Mouse (Mus musculus): ENCODE measurements around the gene Nup214. TPM values are rescaled to one million over a fixed set of nuclear protein-coding genes. Genes with fewer than 3 reads are reported as not detected.
"Not testable (repeated sequence)": the region's sequence is repeated elsewhere in the genome, so short reads cannot be mapped to it uniquely, and the experiment has no call there.

Nup214 gene
- polyA plus RNA-seq, 1 experiment from 2014 or later = 110 TPM

DNA sequence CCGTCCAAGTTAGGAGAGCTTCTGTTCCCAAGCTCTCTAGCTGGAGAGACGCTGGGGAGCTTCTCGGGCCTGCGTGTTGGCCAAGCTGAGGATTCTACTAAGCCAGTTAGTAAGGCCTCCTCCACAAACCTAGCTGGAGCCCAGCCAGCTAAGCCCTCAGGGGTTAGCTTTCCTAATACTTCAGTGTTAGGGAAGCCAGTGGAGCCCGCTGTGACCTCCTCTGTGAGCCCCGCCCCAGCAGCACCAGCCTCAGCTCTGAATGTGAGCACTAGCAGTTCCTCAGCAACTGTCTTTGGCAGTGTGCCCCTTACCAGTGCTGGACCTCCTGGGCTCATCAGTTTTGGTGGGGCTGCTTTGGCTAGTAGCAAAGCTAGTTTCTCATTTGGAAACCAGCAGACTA, 59.2 kb downstream of the Nup214 start:
- H3K4me3 ChIP-seq = no peak overlapping the region
- H3K27ac ChIP-seq = no peak overlapping the region
- DNase-seq (ENCODE audit: extremely low spot score, low spot score) = no peak
- H3K36me3 ChIP-seq (replicated peaks) = peaks cover 95% of the 10 kb centered on the region
- H3K27me3 ChIP-seq (ENCODE audit: poor library complexity, severe bottlenecking) = no peaks in the 10 kb centered on the region
- WGBS = 87% methylated on average over 6 of the region's 6 CpGs
- H3K4me1 ChIP-seq = no peaks in the 10 kb centered on the region
- H3K9me3 ChIP-seq = no peaks in the 10 kb centered on the region

DNA sequence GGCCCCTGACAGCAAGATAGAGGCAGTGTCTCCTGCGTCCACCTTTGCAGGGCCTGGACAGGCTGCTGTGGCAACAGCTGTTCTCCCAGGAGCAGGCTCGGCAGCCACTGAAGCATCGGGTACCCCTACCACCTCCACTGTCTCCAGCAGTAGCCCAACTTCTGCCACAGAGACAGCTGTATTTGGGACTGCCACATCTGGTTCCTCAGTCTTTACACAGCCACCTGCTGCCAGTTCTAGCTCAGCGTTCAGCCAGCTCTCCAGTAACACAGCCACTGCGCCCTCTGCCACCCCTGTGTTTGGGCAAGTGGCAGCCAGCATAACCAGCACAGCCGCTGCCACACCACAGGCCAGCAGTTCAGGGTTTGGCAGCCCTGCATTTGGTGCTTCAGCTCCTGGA, 60.0 kb downstream of the Nup214 start:
- Histone ChIP-seq H3K27me3 (ENCODE audit: poor library complexity, severe bottlenecking) (no peaks in the 10 kb centered on the region), H3K9me3 (no peaks in the 10 kb centered on the region), H3K27ac (no peak overlapping the region), H3K36me3 (replicated peaks) (peaks cover 97% of the 10 kb centered on the region), H3K4me1 (no peaks in the 10 kb centered on the region), H3K4me3 (no peak overlapping the region)
- WGBS = 91% methylated on average over 6 of the region's 6 CpGs
- DNase-seq (ENCODE audit: extremely low spot score, low spot score) = no peak

GRCm38 (mm10) chr2:32037279-32037858, 63.1 kb downstream of the Nup214 start:
- Histone ChIP-seq H3K27ac (no peak overlapping the region), H3K4me1 (no peaks in the 10 kb centered on the region), H3K27me3 (ENCODE audit: poor library complexity, severe bottlenecking) (no peaks in the 10 kb centered on the region), H3K36me3 (replicated peaks) (peaks cover 98% of the 10 kb centered on the region), H3K9me3 (no peaks in the 10 kb centered on the region), H3K4me3 (no peak overlapping the region)
- 87% methylated on average over 6 of the region's 6 CpGs for WGBS
- no peak for DNase-seq (ENCODE audit: extremely low spot score, low spot score)

DNA sequence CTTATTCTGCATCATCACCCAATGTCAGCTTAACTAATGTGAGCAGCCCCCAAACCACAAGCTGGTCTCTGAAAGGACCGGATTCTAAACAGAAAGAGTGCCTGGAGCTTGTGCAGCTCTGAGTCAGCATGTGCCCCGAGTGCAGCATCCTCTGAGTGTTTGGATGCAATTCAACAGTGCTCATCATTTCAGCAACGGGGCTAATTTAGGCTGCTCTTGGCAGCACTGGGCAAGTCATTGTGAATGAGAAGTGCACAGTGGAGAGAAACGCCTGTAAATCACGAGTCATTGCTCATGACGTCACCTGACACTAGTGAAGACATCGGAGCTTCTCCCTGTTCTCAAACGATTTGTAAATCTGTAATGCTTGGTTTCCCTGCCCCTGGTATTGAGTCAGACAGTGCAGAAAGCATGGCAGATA, 64.4 kb downstream of the Nup214 start:
- no peaks in the 10 kb centered on the region for H3K27me3 ChIP-seq (ENCODE audit: poor library complexity, severe bottlenecking)
- DNase-seq (ENCODE audit: extremely low spot score, low spot score) = no peak
- no peak overlapping the region for H3K27ac ChIP-seq
- WGBS = 88% methylated on average over 8 of the region's 8 CpGs
- no peak overlapping the region for H3K4me3 ChIP-seq
- H3K4me1 ChIP-seq = no peaks in the 10 kb centered on the region
- H3K9me3 ChIP-seq = no peaks in the 10 kb centered on the region
- H3K36me3 ChIP-seq (replicated peaks) = peaks cover 98% of the 10 kb centered on the region

- H3K9me3 ChIP-seq; DNase-seq (ENCODE audit: extremely low spot score, low spot score); H3K4me3 ChIP-seq; H3K27ac ChIP-seq; H3K4me1 ChIP-seq; H3K27me3 ChIP-seq (ENCODE audit: poor library complexity, severe bottlenecking): not testable (repeated sequence)
- H3K36me3 ChIP-seq (replicated peaks) = peaks cover 98% of the 10 kb centered on the region
- 93% methylated on average over 9 of the region's 9 CpGs for WGBS
Measured at GRCm38 (mm10) chr2:32040646-32041045, 66.4 kb downstream of the Nup214 start.

GRCm38 (mm10) chr2:32041087-32041486, 66.9 kb downstream of the Nup214 start:
- H3K36me3 ChIP-seq (replicated peaks) = peaks cover 98% of the 10 kb centered on the region
- no peaks in the 10 kb centered on the region for H3K27me3 ChIP-seq (ENCODE audit: poor library complexity, severe bottlenecking)
- 96% methylated on average over 2 of the region's 2 CpGs for WGBS
- no peaks in the 10 kb centered on the region for H3K4me1 ChIP-seq
- DNase-seq (ENCODE audit: extremely low spot score, low spot score) = no peak
- no peaks in the 10 kb centered on the region for H3K9me3 ChIP-seq
- no peak overlapping the region for H3K27ac ChIP-seq
- no peak overlapping the region for H3K4me3 ChIP-seq

DNA sequence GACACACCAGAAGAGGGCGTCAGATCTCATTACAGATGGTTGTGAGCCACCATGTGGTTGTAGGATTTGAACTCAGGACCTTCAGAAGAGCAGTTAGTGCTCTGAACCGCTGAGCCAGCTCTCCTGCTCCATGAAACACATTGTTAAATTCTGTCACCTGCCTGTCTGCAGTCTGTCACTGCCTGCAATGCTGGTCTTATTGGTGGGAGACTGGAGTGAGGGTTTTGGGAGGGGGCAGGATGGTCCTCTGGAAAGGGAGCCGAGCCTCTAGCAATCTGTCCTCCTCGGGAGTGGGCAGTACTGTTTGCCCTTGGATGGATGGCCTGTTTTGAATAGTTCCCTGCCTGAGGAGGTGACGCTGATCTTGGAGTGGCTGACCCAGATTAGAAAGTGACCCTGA, 69.6 kb downstream of the Nup214 start:
- Histone ChIP-seq H3K4me1 (no peaks in the 10 kb centered on the region), H3K36me3 (replicated peaks) (peaks cover 97% of the 10 kb centered on the region), H3K27ac (no peak overlapping the region), H3K27me3 (ENCODE audit: poor library complexity, severe bottlenecking) (no peaks in the 10 kb centered on the region), H3K9me3 (no peaks in the 10 kb centered on the region), H3K4me3 (no peak overlapping the region)
- WGBS = 83% methylated on average over 5 of the region's 5 CpGs
- DNase-seq (ENCODE audit: extremely low spot score, low spot score) = no peak

- whole genome bisulfite sequencing = 88% methylated on average over 6 of the region's 6 CpGs
- peaks cover 96% of the 10 kb centered on the region for H3K36me3 ChIP-seq (replicated peaks)
Measured at GRCm38 (mm10) chr2:32045375-32045774, 71.1 kb downstream of the Nup214 start.

GRCm38 (mm10) chr2:32046009-32046408, 71.8 kb downstream of the Nup214 start:
- Histone ChIP-seq H3K4me1 (no peaks in the 10 kb centered on the region), H3K4me3 (no peak overlapping the region), H3K27me3 (ENCODE audit: poor library complexity, severe bottlenecking) (no peaks in the 10 kb centered on the region), H3K9me3 (no peaks in the 10 kb centered on the region), H3K36me3 (replicated peaks) (peaks cover 96% of the 10 kb centered on the region), H3K27ac (no peak overlapping the region)
- no peak for DNase-seq (ENCODE audit: extremely low spot score, low spot score)
- 94% methylated on average over 10 of the region's 10 CpGs for WGBS

More at GRCm38 (mm10) chr2:32045375-32045774, 71.1 kb downstream of the Nup214 start:
- H3K4me3 ChIP-seq = no peak overlapping the region
- H3K27me3 ChIP-seq (ENCODE audit: poor library complexity, severe bottlenecking) = no peaks in the 10 kb centered on the region
- no peak overlapping the region for H3K27ac ChIP-seq
- DNase-seq (ENCODE audit: extremely low spot score, low spot score) = no peak
- H3K9me3 ChIP-seq = no peaks in the 10 kb centered on the region
- H3K4me1 ChIP-seq = no peaks in the 10 kb centered on the region

GRCm38 (mm10) chr2:32047323-32047722, 73.1 kb downstream of the Nup214 start:
- 95% methylated on average over 10 of the region's 10 CpGs for WGBS
- H3K27me3 ChIP-seq (ENCODE audit: poor library complexity, severe bottlenecking) = no peaks in the 10 kb centered on the region
- DNase-seq (ENCODE audit: extremely low spot score, low spot score) = no peak
- H3K36me3 ChIP-seq (replicated peaks) = peaks cover 96% of the 10 kb centered on the region
- no peaks in the 10 kb centered on the region for H3K4me1 ChIP-seq
- no peak overlapping the region for H3K27ac ChIP-seq
- no peaks in the 10 kb centered on the region for H3K9me3 ChIP-seq
- no peak overlapping the region for H3K4me3 ChIP-seq

- Histone ChIP-seq H3K27ac (no peak overlapping the region), H3K4me1 (peaks cover 15% of the 10 kb centered on the region), H3K27me3 (ENCODE audit: poor library complexity, severe bottlenecking) (no peaks in the 10 kb centered on the region), H3K9me3 (no peaks in the 10 kb centered on the region), H3K4me3 (no peak overlapping the region), H3K36me3 (replicated peaks) (peaks cover 66% of the 10 kb centered on the region)
- 89% methylated on average over 8 of the region's 8 CpGs for WGBS
- no peak for DNase-seq (ENCODE audit: extremely low spot score, low spot score)
Measured at GRCm38 (mm10) chr2:32051791-32052190, 77.6 kb downstream of the Nup214 start.

- 93% methylated on average over 7 of the region's 7 CpGs for WGBS
- Histone ChIP-seq H3K4me3 (no peak overlapping the region), H3K27me3 (ENCODE audit: poor library complexity, severe bottlenecking) (no peaks in the 10 kb centered on the region), H3K36me3 (replicated peaks) (peaks cover 60% of the 10 kb centered on the region), H3K9me3 (no peaks in the 10 kb centered on the region), H3K27ac (no peak overlapping the region), H3K4me1 (peaks cover 15% of the 10 kb centered on the region)
- DNase-seq (ENCODE audit: extremely low spot score, low spot score) = no peak
Measured at GRCm38 (mm10) chr2:32052418-32052817, 78.2 kb downstream of the Nup214 start.

DNA sequence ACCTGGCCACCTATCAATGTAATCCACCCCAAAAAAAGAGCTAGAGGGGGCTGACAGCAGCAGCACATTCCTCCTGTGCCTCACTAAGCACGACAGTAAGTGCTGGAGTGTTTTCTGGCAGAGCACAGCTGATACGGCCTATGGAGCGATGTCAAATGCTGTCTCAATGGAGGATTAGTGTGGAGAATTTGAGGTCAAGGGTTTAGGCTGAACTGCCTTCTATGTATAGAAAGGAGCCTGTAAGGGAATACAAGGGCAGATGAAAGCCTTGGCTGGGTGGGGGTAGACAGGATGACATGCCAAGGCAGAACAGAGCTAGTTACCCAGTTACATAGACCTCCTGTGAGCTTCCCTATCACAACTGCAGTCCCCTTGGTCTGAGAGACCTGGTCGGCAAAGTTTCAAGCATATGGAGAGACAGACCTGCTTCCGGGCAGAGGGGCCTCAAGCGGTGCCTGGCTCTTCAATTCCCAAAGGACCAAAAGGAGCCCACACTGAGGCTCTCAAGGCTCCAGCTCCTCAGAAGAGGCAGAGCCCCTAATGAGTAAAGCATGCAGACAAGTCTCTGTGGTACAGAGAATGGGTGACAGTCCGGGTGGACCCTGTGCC, 81.2 kb downstream of the Nup214 start:
- H3K4me1 ChIP-seq = peaks cover 17% of the 10 kb centered on the region
- H3K27ac ChIP-seq = peak overlapping the region; percentile 25; the same call in 1 of the 2 replicates
- H3K4me3 ChIP-seq = no peak overlapping the region
- WGBS = 61% methylated on average over 7 of the region's 7 CpGs
- DNase-seq (ENCODE audit: extremely low spot score, low spot score) = no peak
- peaks cover 31% of the 10 kb centered on the region for H3K36me3 ChIP-seq (replicated peaks)
- H3K9me3 ChIP-seq = no peaks in the 10 kb centered on the region
- H3K27me3 ChIP-seq (ENCODE audit: poor library complexity, severe bottlenecking) = no peaks in the 10 kb centered on the region

Data from forebrain, embryonic 10.5 days (tissue).